Mouse (Mus musculus) fibroblast of lung, adult 2 months (primary cell): ENCODE data around the gene Ttc34.

Experiments used
- DNase-seq: peaks from one replicate; pipeline ENCODE4 v3.0.0-alpha.2; 2011; ENCODE audit warnings: low read depth

The Ttc34 gene

DNA sequence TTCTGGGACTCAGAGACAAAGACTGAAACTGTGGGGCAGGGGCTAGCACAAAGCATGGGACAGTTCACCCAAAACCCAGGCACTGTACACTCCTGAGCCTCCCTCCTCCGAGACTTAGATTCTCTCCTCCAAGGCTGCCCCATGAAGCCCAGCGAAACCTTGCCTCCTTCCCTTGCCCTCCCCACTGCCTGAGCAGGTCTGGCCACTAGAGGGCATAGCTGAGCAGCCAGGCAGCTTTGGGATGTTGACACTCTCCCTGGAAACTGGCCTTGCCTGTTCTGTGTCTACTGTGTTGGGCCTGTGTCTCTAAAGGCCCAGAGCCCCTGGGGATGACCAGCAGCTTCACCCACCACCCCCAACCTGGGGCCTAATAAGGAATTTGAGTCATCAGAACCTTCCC is at the start of gene Ttc34:
Ttc34 (plus strand) TSS at position 290 of the 400 bp plus-strand sequence.
- no peak for DNase-seq

GRCm38 (mm10) chr4:154787960-154788702 is 49.1 kb upstream of the Ttc34 start:
- DNase-seq: no peak

DNA sequence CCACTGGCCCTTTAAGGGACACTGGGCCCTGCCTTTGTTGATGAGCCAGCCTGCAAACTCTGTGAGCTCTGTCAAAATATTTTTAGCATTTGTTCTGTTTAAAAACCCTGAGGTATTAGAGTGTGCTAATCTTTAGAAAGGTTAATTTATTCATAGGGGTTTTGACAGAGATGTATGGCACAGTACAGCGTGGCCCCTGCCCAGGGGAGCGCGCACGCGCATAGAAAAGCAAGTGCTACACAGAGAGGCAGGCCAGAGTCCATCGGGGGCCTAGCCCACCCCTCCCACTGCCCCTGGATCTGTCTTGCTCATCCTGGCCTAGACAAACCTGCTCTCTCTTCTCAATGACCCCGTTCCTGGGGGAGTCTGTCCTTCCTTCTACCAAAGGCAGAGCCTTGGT is 45.4 kb upstream of the Ttc34 start:
- DNase-seq: no peak

GRCm38 (mm10) chr4:154793499-154793898 is 43.8 kb upstream of the Ttc34 start:
- no peak for DNase-seq

GRCm38 (mm10) chr4:154797834-154798233 is 39.4 kb upstream of the Ttc34 start:
- DNase-seq: peak; percentile 9

- no peak for DNase-seq
Measured at GRCm38 (mm10) chr4:154800543-154800942, 36.7 kb upstream of the Ttc34 start.

DNA sequence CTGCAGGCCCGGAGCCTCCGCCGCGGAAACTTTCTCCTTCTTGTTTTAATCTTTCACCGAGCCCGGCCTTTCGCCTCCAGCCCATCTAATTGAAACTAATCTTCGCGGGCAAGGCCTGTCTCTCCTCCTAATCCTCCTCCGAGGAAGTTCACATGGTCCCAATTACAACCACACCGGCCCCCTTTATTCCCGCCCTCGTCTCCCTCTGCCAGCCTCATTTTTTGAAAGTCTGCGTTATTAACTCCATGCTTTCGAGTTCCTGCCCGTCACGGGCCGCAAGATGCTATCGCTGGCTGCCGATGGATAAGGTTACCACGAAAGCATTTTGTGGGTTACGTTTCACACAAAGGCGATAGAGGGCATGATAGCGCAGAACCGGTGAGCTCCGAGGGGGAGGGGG is 35.0 kb upstream of the Ttc34 start:
- no peak for DNase-seq

- DNase-seq: peak; percentile 27
Measured at GRCm38 (mm10) chr4:154825662-154826061, 11.6 kb upstream of the Ttc34 start.

DNA sequence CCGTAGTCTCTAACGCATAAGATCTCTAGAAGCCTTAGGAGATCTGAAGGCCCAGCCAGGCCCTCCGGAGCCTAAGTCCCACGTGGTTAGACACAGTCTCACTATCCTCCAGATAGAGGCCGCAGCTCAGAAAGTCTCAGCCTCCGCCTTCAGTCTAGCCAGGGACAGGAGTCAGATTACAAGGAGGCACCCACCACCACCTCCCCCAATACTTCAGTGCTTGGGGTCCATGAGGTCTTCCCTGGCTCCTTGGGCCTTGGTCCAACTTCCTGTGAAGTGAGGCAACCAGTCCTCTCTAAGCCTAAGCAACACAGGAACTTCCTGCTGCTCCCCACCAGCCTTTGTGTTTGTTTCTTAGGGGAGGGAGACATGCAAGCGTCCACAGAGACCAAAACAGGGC is 11.0 kb upstream of the Ttc34 start:
- no peak for DNase-seq

DNA sequence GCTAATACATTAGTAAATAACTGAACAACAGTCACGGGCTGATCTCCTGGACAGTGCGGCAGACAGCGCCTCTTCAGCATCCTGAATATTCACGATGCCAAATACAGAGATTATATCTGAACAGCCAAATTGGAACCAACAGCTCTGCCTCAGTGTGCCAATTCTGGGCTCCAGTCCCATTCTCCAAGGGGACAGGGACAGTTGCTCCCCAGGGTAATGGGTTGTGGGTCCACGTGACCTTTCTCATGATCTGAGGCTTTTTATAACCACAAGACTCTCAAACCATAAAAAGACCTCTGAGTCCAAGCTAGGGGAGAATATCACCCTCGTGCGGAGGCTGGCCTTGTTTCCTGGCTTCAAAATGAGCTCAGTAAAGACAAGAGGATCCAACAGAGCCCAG is 10.1 kb upstream of the Ttc34 start:
- DNase-seq: no peak

DNA sequence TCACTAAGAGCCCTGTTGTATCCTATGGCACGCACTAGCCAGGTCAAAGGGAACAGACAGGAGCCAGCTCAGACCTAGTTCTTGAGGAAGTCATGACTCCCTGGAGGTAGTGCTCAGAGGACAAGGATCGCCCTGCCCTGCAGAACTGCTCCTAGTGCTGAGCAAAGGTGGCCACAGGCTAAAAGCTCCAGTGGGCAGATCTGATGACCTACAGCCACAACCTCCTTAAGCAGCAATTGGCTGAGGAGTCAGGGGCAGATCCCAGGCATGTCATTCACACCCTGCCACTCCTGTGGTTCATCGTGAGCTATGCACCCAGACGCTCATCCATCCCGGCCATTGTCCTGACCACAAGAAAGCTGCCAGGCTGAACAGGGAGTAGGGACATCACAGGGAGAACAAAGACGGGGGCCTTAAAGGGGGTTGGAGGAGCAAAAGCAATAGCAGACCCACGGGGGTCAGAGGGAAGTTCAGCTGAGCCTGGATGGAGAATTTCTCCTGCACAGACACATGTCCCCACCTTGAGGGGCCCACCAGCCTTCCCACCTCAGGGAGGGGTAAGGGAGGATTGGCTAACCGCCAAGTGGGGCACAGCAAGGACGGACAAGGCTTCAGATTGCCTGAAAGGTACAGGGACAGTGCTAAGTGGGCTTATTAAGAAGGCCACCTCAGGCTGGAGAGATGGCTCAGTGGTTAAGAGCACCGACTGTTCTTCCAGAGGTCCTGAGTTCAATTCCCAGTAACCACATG is 9.2 kb upstream of the Ttc34 start:
- no peak for DNase-seq

GRCm38 (mm10) chr4:154831915-154832573 is 5.2 kb upstream of the Ttc34 start:
- DNase-seq: no peak

DNA sequence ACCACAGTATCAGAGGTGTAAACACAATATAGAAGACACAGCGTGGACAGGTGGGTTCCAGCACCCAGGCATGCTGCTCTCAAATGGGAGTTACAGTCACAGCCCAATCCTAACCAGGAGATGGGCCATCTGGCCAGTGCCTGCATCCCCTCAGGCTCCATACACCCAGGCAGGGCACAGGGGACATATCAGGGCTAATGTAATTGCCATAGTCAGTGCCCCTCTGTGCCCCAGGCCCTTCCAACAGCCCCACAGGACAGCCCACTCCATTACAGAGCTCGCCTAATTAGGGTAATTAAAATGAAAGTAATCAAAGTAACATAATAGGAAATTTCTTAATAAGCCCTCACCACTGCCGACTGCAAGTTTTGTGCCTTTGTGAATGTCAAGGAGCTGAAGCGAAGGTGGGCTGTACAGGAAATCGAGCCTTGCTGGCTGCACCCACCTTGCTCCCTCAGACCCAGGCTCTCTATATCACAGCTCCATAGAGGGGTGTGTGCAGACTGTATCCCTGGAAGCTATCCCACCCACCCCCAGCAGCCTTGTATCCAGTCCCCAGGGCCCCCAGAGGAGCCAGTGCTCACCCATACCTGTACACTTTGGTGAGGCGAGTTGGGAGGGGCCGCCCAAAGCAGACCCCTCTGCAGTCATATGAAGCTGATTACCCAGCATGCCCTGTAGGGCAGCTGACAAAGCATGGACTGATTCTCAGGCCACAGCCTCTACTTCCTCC is 910 bp upstream of the Ttc34 start:
- no peak for DNase-seq

DNA sequence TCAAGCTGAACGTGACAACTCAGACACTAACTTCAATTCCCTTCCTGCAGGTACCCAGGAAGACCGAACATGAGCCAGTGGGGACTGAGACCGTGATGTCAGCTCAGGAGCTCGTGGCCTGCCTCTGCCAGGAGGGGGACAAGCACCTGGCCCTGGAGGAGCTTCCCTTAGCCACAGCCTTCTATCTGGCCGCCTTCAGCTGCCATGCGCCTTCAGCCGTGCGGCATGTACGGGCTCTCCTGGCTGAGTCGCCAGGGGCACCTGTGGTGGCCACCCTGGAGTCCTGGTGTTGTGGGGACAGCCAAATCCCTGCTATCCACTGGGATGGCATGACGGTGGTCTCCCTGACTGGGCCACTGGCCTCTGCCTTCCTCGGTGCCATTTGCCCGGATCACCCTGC is 1.5 kb downstream of the Ttc34 start:
- DNase-seq: no peak

GRCm38 (mm10) chr4:154839406-154839805 is 2.1 kb downstream of the Ttc34 start:
- no peak for DNase-seq

DNA sequence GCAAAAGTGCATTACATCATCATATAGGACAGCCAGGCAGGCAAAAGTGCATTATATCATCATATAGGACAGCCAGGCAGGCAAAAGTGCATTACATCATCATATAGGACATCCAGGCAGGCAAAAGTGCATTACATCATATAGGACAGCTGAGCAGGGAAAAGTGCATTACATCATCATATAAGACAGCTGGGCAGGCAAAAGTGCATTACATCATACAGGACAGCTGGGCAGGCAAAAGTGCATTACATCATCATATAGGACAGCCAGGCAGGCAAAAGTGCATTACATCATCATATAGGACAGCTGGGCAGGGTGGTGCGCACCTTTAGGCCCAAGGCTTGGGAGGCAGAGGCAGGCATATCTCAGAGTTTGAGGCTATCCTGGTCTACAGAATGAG is 15.4 kb downstream of the Ttc34 start:
- no peak for DNase-seq

- no peak for DNase-seq
Measured at GRCm38 (mm10) chr4:154853881-154854280, 16.6 kb downstream of the Ttc34 start.

DNA sequence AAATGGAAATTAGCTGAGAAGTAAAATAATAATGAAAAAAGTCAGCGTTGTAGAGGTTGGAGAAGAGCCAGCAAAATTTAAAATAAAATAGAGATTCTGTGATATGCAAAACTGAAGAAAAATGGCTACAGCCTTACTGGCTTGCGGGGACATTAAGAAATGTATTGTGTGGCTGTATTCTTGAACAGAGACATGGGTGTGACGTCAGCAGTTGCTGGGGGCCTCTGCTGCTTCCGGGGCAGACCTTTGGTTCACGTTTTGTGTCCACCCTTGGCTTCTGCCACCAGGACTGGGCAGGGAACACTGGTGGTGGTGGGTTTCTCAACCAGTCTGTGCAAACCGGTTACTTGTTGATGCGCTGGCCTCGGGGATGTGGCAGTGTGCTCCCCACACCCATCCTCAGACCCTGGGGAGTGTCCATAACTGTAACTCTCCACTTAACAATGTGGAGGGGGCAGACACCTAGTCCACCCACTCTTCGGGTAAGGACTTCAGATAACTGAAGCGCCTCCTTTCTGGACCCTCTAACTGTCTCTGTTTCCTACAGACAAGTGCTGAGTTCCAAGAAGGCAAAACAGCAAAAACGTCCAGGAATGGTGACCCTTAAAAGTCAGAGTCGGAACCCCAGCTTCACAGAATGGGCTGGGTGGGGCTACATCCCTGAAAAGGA is 17.6 kb downstream of the Ttc34 start:
- DNase-seq: no peak

- DNase-seq: peak; percentile 36
Measured at GRCm38 (mm10) chr4:154855721-154856479, 18.6 kb downstream of the Ttc34 start.

GRCm38 (mm10) chr4:154856480-154856837 is 19.2 kb downstream of the Ttc34 start:
- no peak for DNase-seq

DNA sequence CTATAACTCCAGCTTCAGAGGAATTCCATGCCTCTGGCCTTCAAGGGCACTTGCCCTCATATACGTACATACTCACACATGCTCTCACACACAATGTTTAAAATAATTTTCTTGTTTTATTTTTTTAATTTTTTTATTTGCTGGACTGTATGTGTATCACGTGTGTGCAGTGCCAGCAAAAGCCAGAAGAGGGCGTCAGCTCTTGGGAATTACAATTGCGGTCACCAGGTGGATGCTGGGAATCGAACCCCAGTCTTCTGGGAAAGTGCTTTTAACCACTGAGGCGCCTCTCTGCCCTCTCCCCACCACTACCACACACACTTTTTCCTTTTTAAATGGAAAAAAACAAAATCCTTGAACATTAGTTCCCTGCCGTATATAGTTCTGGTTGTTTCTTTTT is 19.6 kb downstream of the Ttc34 start:
- no peak for DNase-seq
